Mouse (Mus musculus): Measurements from ENCODE around the gene Anpep. TPM values are rescaled to one million over a fixed set of nuclear protein-coding genes. Genes with fewer than 3 reads are reported as not detected.

The Anpep gene
- polyA plus RNA-seq, 1 experiment from 2014 or later: 26.7 TPM

DNA sequence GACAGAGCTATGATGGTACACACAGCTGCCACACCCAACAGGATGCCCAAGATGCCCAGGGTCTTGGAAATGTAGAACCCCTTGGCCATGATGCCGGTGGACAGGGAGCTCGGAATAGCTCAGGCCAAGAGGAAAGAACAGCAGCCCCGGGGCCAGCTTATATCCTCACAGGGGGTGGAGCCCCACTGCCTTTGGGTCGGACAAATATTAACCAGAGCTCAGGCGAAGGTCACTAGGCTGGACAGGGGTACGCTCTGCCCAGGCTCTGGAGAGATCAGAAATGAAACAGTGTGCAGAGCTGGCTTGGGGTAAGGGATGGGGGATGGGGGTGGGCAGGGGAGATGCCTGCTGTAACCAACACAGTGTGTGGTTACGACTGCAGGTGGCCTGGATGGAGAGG lies 18.7 kb downstream of the Anpep start:
- ATAC-seq: peak; percentile 84
- peaks cover 14% of the 10 kb centered on the region; the same call in 1 of the 2 replicates for H3K4me1 ChIP-seq (ENCODE audit: insufficient read depth)
- H3K36me3 ChIP-seq (replicated peaks; ENCODE audit: insufficient read depth, low read length): no peaks in the 10 kb centered on the region
- peak overlapping the region; percentile 38 for H3K9ac ChIP-seq (replicated peaks)
- H3K27ac ChIP-seq (ENCODE audit: low read depth): peak overlapping the region; percentile 76
- 49% methylated on average over 7 of the region's 7 CpGs for WGBS (ENCODE audit: insufficient replicate concordance)
- no peaks in the 10 kb centered on the region for H3K27me3 ChIP-seq (ENCODE audit: insufficient read depth, low read length)
- TF ChIP-seq EP300 (IDR thresholded peaks at IDR 0.05; ENCODE audit: low read depth): no peak
- no peak for TF ChIP-seq CTCF (IDR thresholded peaks at IDR 0.05; ENCODE audit: low read depth)
- no peaks in the 10 kb centered on the region for H3K9me3 ChIP-seq (ENCODE audit: low read length)
- peak overlapping the region; percentile 33 for H3K4me3 ChIP-seq (ENCODE audit: low read depth, low read length)
- peak overlapping the region; percentile 65 for H3K4me2 ChIP-seq (ENCODE audit: low read depth, low read length)
- DNase-seq: peak; percentile 68

- ATAC-seq (no peak), DNase-seq (no peak)
- Histone ChIP-seq H3K36me3 (replicated peaks; ENCODE audit: insufficient read depth, low read length) (0 out of 2 replicates have a peak, but pooled peaks cover 2% of the 10 kb centered on the region), H3K9me3 (ENCODE audit: low read length) (no peaks in the 10 kb centered on the region), H3K4me3 (ENCODE audit: low read depth, low read length) (no peak overlapping the region), H3K9ac (replicated peaks) (no peak overlapping the region), H3K4me1 (ENCODE audit: insufficient read depth) (no peaks in the 10 kb centered on the region), H3K27me3 (ENCODE audit: insufficient read depth, low read length) (no peaks in the 10 kb centered on the region), H3K4me2 (ENCODE audit: low read depth, low read length) (no peak overlapping the region), H3K27ac (ENCODE audit: low read depth) (no peak overlapping the region)
- TF ChIP-seq CTCF (IDR thresholded peaks at IDR 0.05; ENCODE audit: low read depth): no peak
- no peak for TF ChIP-seq EP300 (IDR thresholded peaks at IDR 0.05; ENCODE audit: low read depth)
- WGBS (ENCODE audit: insufficient replicate concordance): 60% methylated on average over 2 of the region's 2 CpGs
Measured at GRCm38 (mm10) chr7:79837247-79837646, 23.6 kb downstream of the Anpep start.

GRCm38 (mm10) chr7:79835196-79835595 lies 25.7 kb downstream of the Anpep start:
- no peak for ATAC-seq
- Histone ChIP-seq H3K27me3 (ENCODE audit: insufficient read depth, low read length) (no peaks in the 10 kb centered on the region), H3K4me1 (ENCODE audit: insufficient read depth) (no peaks in the 10 kb centered on the region), H3K4me2 (ENCODE audit: low read depth, low read length) (no peak overlapping the region), H3K9me3 (ENCODE audit: low read length) (no peaks in the 10 kb centered on the region), H3K9ac (replicated peaks) (no peak overlapping the region), H3K27ac (ENCODE audit: low read depth) (no peak overlapping the region), H3K36me3 (replicated peaks; ENCODE audit: insufficient read depth, low read length) (0 out of 2 replicates have a peak, but pooled peaks cover 2% of the 10 kb centered on the region), H3K4me3 (ENCODE audit: low read depth, low read length) (no peak overlapping the region)
- TF ChIP-seq EP300 (IDR thresholded peaks at IDR 0.05; ENCODE audit: low read depth): no peak
- no peak for TF ChIP-seq CTCF (IDR thresholded peaks at IDR 0.05; ENCODE audit: low read depth)
- DNase-seq: no peak
- 91% methylated on average over 6 of the region's 6 CpGs for WGBS (ENCODE audit: insufficient replicate concordance)

DNA sequence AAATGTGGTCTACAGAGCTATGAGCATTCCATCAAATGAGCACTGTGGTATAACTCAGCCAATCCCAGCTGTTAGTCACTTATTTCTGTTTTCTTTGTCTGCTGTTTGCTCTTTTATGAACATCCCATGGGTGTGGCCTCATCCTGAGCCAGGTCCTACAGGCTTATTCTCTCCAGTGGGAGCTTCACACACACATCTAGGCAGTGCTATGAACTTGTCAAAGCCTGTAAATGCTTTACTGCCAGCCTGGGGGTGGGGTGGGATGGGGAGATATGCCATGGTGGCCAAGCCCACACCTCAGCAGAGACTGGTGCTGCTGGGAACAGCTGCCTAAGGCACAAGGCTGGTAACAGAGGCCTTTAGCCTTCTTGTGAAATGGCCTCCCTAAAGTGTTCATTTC lies 27.9 kb downstream of the Anpep start:
- ATAC-seq: no peak
- no peaks in the 10 kb centered on the region for H3K4me1 ChIP-seq (ENCODE audit: insufficient read depth)
- no peaks in the 10 kb centered on the region for H3K27me3 ChIP-seq (ENCODE audit: insufficient read depth, low read length)
- H3K4me3 ChIP-seq (ENCODE audit: low read depth, low read length): no peak overlapping the region
- no peaks in the 10 kb centered on the region for H3K9me3 ChIP-seq (ENCODE audit: low read length)
- H3K36me3 ChIP-seq (replicated peaks; ENCODE audit: insufficient read depth, low read length): 0 out of 2 replicates have a peak, but pooled peaks cover 2% of the 10 kb centered on the region
- DNase-seq: no peak
- no peak overlapping the region for H3K4me2 ChIP-seq (ENCODE audit: low read depth, low read length)
- no peak overlapping the region for H3K27ac ChIP-seq (ENCODE audit: low read depth)
- no peak for TF ChIP-seq EP300 (IDR thresholded peaks at IDR 0.05; ENCODE audit: low read depth)
- TF ChIP-seq CTCF (IDR thresholded peaks at IDR 0.05; ENCODE audit: low read depth): no peak
- no peak overlapping the region for H3K9ac ChIP-seq (replicated peaks)

- H3K27ac ChIP-seq (ENCODE audit: low read depth): no peak overlapping the region
- 55% methylated on average over 6 of the region's 6 CpGs for WGBS (ENCODE audit: insufficient replicate concordance)
- DNase-seq: no peak
Measured at GRCm38 (mm10) chr7:79831585-79831984, 29.3 kb downstream of the Anpep start.

GRCm38 (mm10) chr7:79831145-79831544 lies 29.7 kb downstream of the Anpep start:
- DNase-seq: no peak
- 54% methylated on average over 6 of the region's 6 CpGs for WGBS (ENCODE audit: insufficient replicate concordance)
- Histone ChIP-seq H3K9ac (replicated peaks) (no peak overlapping the region), H3K27me3 (ENCODE audit: insufficient read depth, low read length) (no peaks in the 10 kb centered on the region), H3K4me1 (ENCODE audit: insufficient read depth) (no peaks in the 10 kb centered on the region), H3K4me2 (ENCODE audit: low read depth, low read length) (no peak overlapping the region), H3K4me3 (ENCODE audit: low read depth, low read length) (no peak overlapping the region), H3K27ac (ENCODE audit: low read depth) (no peak overlapping the region), H3K9me3 (ENCODE audit: low read length) (no peaks in the 10 kb centered on the region), H3K36me3 (replicated peaks; ENCODE audit: insufficient read depth, low read length) (0 out of 2 replicates have a peak, but pooled peaks cover 2% of the 10 kb centered on the region)
- TF ChIP-seq EP300 (IDR thresholded peaks at IDR 0.05; ENCODE audit: low read depth): no peak
- TF ChIP-seq CTCF (IDR thresholded peaks at IDR 0.05; ENCODE audit: low read depth): no peak
- ATAC-seq: no peak

More at GRCm38 (mm10) chr7:79831585-79831984, 29.3 kb downstream of the Anpep start:
- Histone ChIP-seq H3K4me1 (ENCODE audit: insufficient read depth) (no peaks in the 10 kb centered on the region), H3K4me2 (ENCODE audit: low read depth, low read length) (no peak overlapping the region), H3K9me3 (ENCODE audit: low read length) (no peaks in the 10 kb centered on the region), H3K36me3 (replicated peaks; ENCODE audit: insufficient read depth, low read length) (0 out of 2 replicates have a peak, but pooled peaks cover 2% of the 10 kb centered on the region), H3K4me3 (ENCODE audit: low read depth, low read length) (no peak overlapping the region), H3K9ac (replicated peaks) (no peak overlapping the region), H3K27me3 (ENCODE audit: insufficient read depth, low read length) (no peaks in the 10 kb centered on the region)
- TF ChIP-seq EP300 (IDR thresholded peaks at IDR 0.05; ENCODE audit: low read depth) (no peak), CTCF (IDR thresholded peaks at IDR 0.05; ENCODE audit: low read depth) (no peak)
- ATAC-seq: no peak

GRCm38 (mm10) chr7:79828341-79828740 lies 32.5 kb downstream of the Anpep start:
- Histone ChIP-seq H3K27me3 (ENCODE audit: insufficient read depth, low read length) (no peaks in the 10 kb centered on the region), H3K9ac (replicated peaks) (no peak overlapping the region), H3K4me3 (ENCODE audit: low read depth, low read length) (no peak overlapping the region), H3K4me1 (ENCODE audit: insufficient read depth) (no peaks in the 10 kb centered on the region), H3K36me3 (replicated peaks; ENCODE audit: insufficient read depth, low read length) (peaks cover 12% of the 10 kb centered on the region; the same call in 1 of the 2 replicates), H3K4me2 (ENCODE audit: low read depth, low read length) (no peak overlapping the region), H3K27ac (ENCODE audit: low read depth) (no peak overlapping the region), H3K9me3 (ENCODE audit: low read length) (no peaks in the 10 kb centered on the region; the same call in 1 of the 2 replicates)
- no peak for TF ChIP-seq EP300 (IDR thresholded peaks at IDR 0.05; ENCODE audit: low read depth)
- TF ChIP-seq CTCF (IDR thresholded peaks at IDR 0.05; ENCODE audit: low read depth): no peak
- DNase-seq: no peak
- 72% methylated on average over 3 of the region's 3 CpGs for WGBS (ENCODE audit: insufficient replicate concordance)
- no peak for ATAC-seq

Data from liver, postnatal 0 days (tissue).